Mouse (Mus musculus): Measurements from ENCODE around the gene Tamm41. TPM values are rescaled to one million over a fixed set of nuclear protein-coding genes. Genes with fewer than 3 reads are reported as not detected.

Tamm41 gene
- polyA plus RNA-seq, 1 experiment from 2014 or later: 43.0 TPM

GRCm38 (mm10) chr6:114993659-114994058, 44.0 kb downstream of the Tamm41 start:
- H3K27ac ChIP-seq (ENCODE audit: low read length): 0 out of 2 replicates have a peak overlapping the region, but pooled peaks have one; percentile 20
- H3K4me2 ChIP-seq (ENCODE audit: low read depth, low read length): no peak overlapping the region
- H3K9me3 ChIP-seq (replicated peaks; ENCODE audit: control insufficient read depth, low read length): no peaks in the 10 kb centered on the region
- H3K27me3 ChIP-seq (ENCODE audit: control insufficient read depth, insufficient read depth, low read length): no peaks in the 10 kb centered on the region
- H3K9ac ChIP-seq (ENCODE audit: low read length): no peak overlapping the region
- H3K4me1 ChIP-seq (ENCODE audit: control insufficient read depth, insufficient read depth, low read length): 0 out of 2 replicates have a peak, but pooled peaks cover 2% of the 10 kb centered on the region
- H3K4me3 ChIP-seq (replicated peaks; ENCODE audit: low read length): no peak overlapping the region
- ATAC-seq (ENCODE audit: insufficient read depth, low FRiP score): no peak
- no peaks in the 10 kb centered on the region for H3K36me3 ChIP-seq (ENCODE audit: control insufficient read depth, insufficient read depth, low read length)
- 51% methylated on average over 8 of the region's 8 CpGs for WGBS

GRCm38 (mm10) chr6:114991909-114992308, 45.8 kb downstream of the Tamm41 start:
- Histone ChIP-seq H3K4me2 (ENCODE audit: low read depth, low read length) (no peak overlapping the region), H3K9ac (ENCODE audit: low read length) (no peak overlapping the region), H3K9me3 (replicated peaks; ENCODE audit: control insufficient read depth, low read length) (no peaks in the 10 kb centered on the region), H3K4me1 (ENCODE audit: control insufficient read depth, insufficient read depth, low read length) (no peaks in the 10 kb centered on the region), H3K27ac (ENCODE audit: low read length) (no peak overlapping the region), H3K36me3 (ENCODE audit: control insufficient read depth, insufficient read depth, low read length) (no peaks in the 10 kb centered on the region), H3K4me3 (replicated peaks; ENCODE audit: low read length) (no peak overlapping the region), H3K27me3 (ENCODE audit: control insufficient read depth, insufficient read depth, low read length) (no peaks in the 10 kb centered on the region)
- no peak for ATAC-seq (ENCODE audit: insufficient read depth, low FRiP score)
- 92% methylated on average over 4 of the region's 4 CpGs for WGBS

GRCm38 (mm10) chr6:114988619-114988980, 49.1 kb downstream of the Tamm41 start:
- Histone ChIP-seq H3K27ac (ENCODE audit: low read length) (peak overlapping the region; percentile 92), H3K27me3 (ENCODE audit: control insufficient read depth, insufficient read depth, low read length) (no peaks in the 10 kb centered on the region), H3K4me2 (ENCODE audit: low read depth, low read length) (no peak overlapping the region), H3K36me3 (ENCODE audit: control insufficient read depth, insufficient read depth, low read length) (no peaks in the 10 kb centered on the region), H3K4me1 (ENCODE audit: control insufficient read depth, insufficient read depth, low read length) (no peaks in the 10 kb centered on the region), H3K4me3 (replicated peaks; ENCODE audit: low read length) (no peak overlapping the region), H3K9me3 (replicated peaks; ENCODE audit: control insufficient read depth, low read length) (no peaks in the 10 kb centered on the region), H3K9ac (ENCODE audit: low read length) (peak overlapping the region; percentile 31; the same call in 1 of the 2 replicates)
- ATAC-seq (ENCODE audit: insufficient read depth, low FRiP score): peak; percentile 83
- WGBS: 52% methylated on average over 3 of the region's 3 CpGs

- no peaks in the 10 kb centered on the region for H3K9me3 ChIP-seq (replicated peaks; ENCODE audit: control insufficient read depth, low read length)
- H3K36me3 ChIP-seq (ENCODE audit: control insufficient read depth, insufficient read depth, low read length): no peaks in the 10 kb centered on the region
- peak overlapping the region; percentile 92 for H3K27ac ChIP-seq (ENCODE audit: low read length)
- WGBS: 56% methylated on average over 7 of the region's 7 CpGs
- H3K4me3 ChIP-seq (replicated peaks; ENCODE audit: low read length): no peak overlapping the region
- peak overlapping the region; percentile 1; the same call in 1 of the 2 replicates for H3K9ac ChIP-seq (ENCODE audit: low read length)
- H3K4me1 ChIP-seq (ENCODE audit: control insufficient read depth, insufficient read depth, low read length): no peaks in the 10 kb centered on the region
- peak; percentile 89 for ATAC-seq (ENCODE audit: insufficient read depth, low FRiP score)
- no peak overlapping the region; the same call in 1 of the 2 replicates for H3K4me2 ChIP-seq (ENCODE audit: low read depth, low read length)
- H3K27me3 ChIP-seq (ENCODE audit: control insufficient read depth, insufficient read depth, low read length): no peaks in the 10 kb centered on the region
These were observed 49.6 kb downstream of the Tamm41 start for GRCm38 (mm10) chr6:114987966-114988618.

- H3K27me3 ChIP-seq (ENCODE audit: control insufficient read depth, insufficient read depth, low read length): no peaks in the 10 kb centered on the region
- no peaks in the 10 kb centered on the region for H3K4me1 ChIP-seq (ENCODE audit: control insufficient read depth, insufficient read depth, low read length)
- H3K4me2 ChIP-seq (ENCODE audit: low read depth, low read length): peak overlapping the region; percentile 34; the same call in 1 of the 2 replicates
- ATAC-seq (ENCODE audit: insufficient read depth, low FRiP score): peak; percentile 59; the same call in 1 of the 2 replicates
- WGBS: 51% methylated on average over 7 of the region's 7 CpGs
- peak overlapping the region; percentile 17 for H3K27ac ChIP-seq (ENCODE audit: low read length)
- no peaks in the 10 kb centered on the region for H3K9me3 ChIP-seq (replicated peaks; ENCODE audit: control insufficient read depth, low read length)
- H3K36me3 ChIP-seq (ENCODE audit: control insufficient read depth, insufficient read depth, low read length): no peaks in the 10 kb centered on the region
- no peak overlapping the region for H3K4me3 ChIP-seq (replicated peaks; ENCODE audit: low read length)
- H3K9ac ChIP-seq (ENCODE audit: low read length): no peak overlapping the region
These were observed 55.0 kb downstream of the Tamm41 start for GRCm38 (mm10) chr6:114982671-114983070.

DNA sequence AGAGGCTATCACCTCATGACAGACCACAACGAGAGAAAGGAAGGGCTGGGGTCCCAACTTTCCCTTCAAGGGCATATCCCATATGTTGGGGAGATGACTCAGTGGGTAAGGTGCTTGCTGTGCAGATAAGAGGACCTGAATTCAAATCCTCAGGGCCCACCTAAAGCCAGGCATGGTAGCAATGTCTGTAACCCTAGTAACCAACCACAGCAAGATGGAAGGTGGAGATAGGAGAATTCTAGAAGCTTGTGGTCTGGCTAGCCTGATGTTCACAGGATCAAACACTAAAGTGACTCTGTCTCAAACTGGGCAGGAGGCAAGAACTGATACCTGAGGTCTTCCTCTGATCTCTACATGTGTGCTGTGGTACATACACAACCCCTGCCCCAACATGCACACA, 58.0 kb downstream of the Tamm41 start:
- no peak overlapping the region for H3K4me3 ChIP-seq (replicated peaks; ENCODE audit: low read length)
- H3K9ac ChIP-seq (ENCODE audit: low read length): no peak overlapping the region
- H3K9me3 ChIP-seq (replicated peaks; ENCODE audit: control insufficient read depth, low read length): no peaks in the 10 kb centered on the region
- no peak overlapping the region for H3K4me2 ChIP-seq (ENCODE audit: low read depth, low read length)
- H3K27ac ChIP-seq (ENCODE audit: low read length): no peak overlapping the region
- H3K36me3 ChIP-seq (ENCODE audit: control insufficient read depth, insufficient read depth, low read length): no peaks in the 10 kb centered on the region
- no peaks in the 10 kb centered on the region for H3K4me1 ChIP-seq (ENCODE audit: control insufficient read depth, insufficient read depth, low read length)
- no peaks in the 10 kb centered on the region for H3K27me3 ChIP-seq (ENCODE audit: control insufficient read depth, insufficient read depth, low read length)
- 59% methylated on average over 1 of the region's 1 CpGs for WGBS
- no peak for ATAC-seq (ENCODE audit: insufficient read depth, low FRiP score)

GRCm38 (mm10) chr6:114976915-114977419, 60.7 kb downstream of the Tamm41 start:
- Histone ChIP-seq H3K9me3 (replicated peaks; ENCODE audit: control insufficient read depth, low read length) (no peaks in the 10 kb centered on the region), H3K4me1 (ENCODE audit: control insufficient read depth, insufficient read depth, low read length) (no peaks in the 10 kb centered on the region), H3K4me2 (ENCODE audit: low read depth, low read length) (no peak overlapping the region), H3K4me3 (replicated peaks; ENCODE audit: low read length) (no peak overlapping the region), H3K36me3 (ENCODE audit: control insufficient read depth, insufficient read depth, low read length) (no peaks in the 10 kb centered on the region), H3K9ac (ENCODE audit: low read length) (no peak overlapping the region), H3K27ac (ENCODE audit: low read length) (no peak overlapping the region), H3K27me3 (ENCODE audit: control insufficient read depth, insufficient read depth, low read length) (no peaks in the 10 kb centered on the region)
- 71% methylated on average over 7 of the region's 7 CpGs for WGBS
- no peak for ATAC-seq (ENCODE audit: insufficient read depth, low FRiP score)

GRCm38 (mm10) chr6:114974331-114974730, 63.3 kb downstream of the Tamm41 start:
- Histone ChIP-seq H3K9me3 (replicated peaks; ENCODE audit: control insufficient read depth, low read length) (no peaks in the 10 kb centered on the region), H3K27me3 (ENCODE audit: control insufficient read depth, insufficient read depth, low read length) (no peaks in the 10 kb centered on the region), H3K4me1 (ENCODE audit: control insufficient read depth, insufficient read depth, low read length) (no peaks in the 10 kb centered on the region), H3K36me3 (ENCODE audit: control insufficient read depth, insufficient read depth, low read length) (no peaks in the 10 kb centered on the region), H3K4me2 (ENCODE audit: low read depth, low read length) (no peak overlapping the region), H3K27ac (ENCODE audit: low read length) (no peak overlapping the region), H3K4me3 (replicated peaks; ENCODE audit: low read length) (no peak overlapping the region), H3K9ac (ENCODE audit: low read length) (no peak overlapping the region)
- WGBS: 88% methylated on average over 1 of the region's 1 CpGs
- no peak for ATAC-seq (ENCODE audit: insufficient read depth, low FRiP score)

DNA sequence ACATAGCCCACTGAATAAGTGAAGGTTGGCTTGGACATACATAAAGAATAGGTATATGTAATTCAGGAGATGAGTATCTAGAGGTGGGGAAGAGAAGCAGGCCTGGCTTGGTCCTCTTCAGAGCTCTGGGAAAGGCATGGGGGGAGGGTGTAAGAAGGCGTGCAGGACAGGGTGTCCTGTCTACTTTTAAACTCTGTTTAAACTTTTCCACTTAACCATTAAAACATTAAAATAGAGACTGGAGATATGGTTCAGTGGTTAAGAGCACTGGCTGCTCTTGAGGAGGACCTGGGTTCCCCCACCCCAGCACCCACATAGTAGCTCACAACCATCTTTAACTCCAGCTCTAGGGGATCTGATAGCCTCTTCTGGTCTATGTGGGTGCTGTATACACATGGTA, 64.7 kb downstream of the Tamm41 start:
- 55% methylated on average over 1 of the region's 1 CpGs for WGBS
- Histone ChIP-seq H3K9me3 (replicated peaks; ENCODE audit: control insufficient read depth, low read length) (no peaks in the 10 kb centered on the region), H3K9ac (ENCODE audit: low read length) (no peak overlapping the region), H3K4me3 (replicated peaks; ENCODE audit: low read length) (no peak overlapping the region), H3K27me3 (ENCODE audit: control insufficient read depth, insufficient read depth, low read length) (0 out of 2 replicates have a peak, but pooled peaks cover under 1% of the 10 kb centered on the region), H3K27ac (ENCODE audit: low read length) (no peak overlapping the region), H3K4me1 (ENCODE audit: control insufficient read depth, insufficient read depth, low read length) (no peaks in the 10 kb centered on the region), H3K4me2 (ENCODE audit: low read depth, low read length) (no peak overlapping the region), H3K36me3 (ENCODE audit: control insufficient read depth, insufficient read depth, low read length) (no peaks in the 10 kb centered on the region)
- no peak for ATAC-seq (ENCODE audit: insufficient read depth, low FRiP score)

Measured in stomach, embryonic 16.5 days (tissue).